Mouse (Mus musculus) spleen, adult 2 months (tissue): Measurements from ENCODE around the gene Rap1gap2. TPM values are rescaled to one million over a fixed set of nuclear protein-coding genes. Genes with fewer than 3 reads are reported as not detected.

Experiments used
- DNase-seq, 2 experiments: peaks; one replicate each; pipeline versions ENCODE4 v3.0.0 to v3.0.0-alpha.2; 2012 to 2021; ENCODE audit warnings: low spot score in 2 of 2, low read depth in 1 of 2
- H3K27ac ChIP-seq: fragments of 200-500 bp; 2 replicates; pipeline ENCODE4 v1.5.1; 2012; ENCODE audit warnings: low read length, inconsistent platforms; ENCODE audit not compliant: insufficient read depth
- H3K27me3 ChIP-seq: fragments of 200-500 bp; 2 replicates; pipeline ENCODE4 v1.6.1; 2012; ENCODE audit warnings: mild to moderate bottlenecking, moderate library complexity, low read length, inconsistent platforms; ENCODE audit not compliant: control insufficient read depth, insufficient read depth
- H3K36me3 ChIP-seq: fragments of 200-500 bp; 2 replicates; pipeline ENCODE4 v1.6.1; 2012; ENCODE audit warnings: mild to moderate bottlenecking, low read length, inconsistent platforms; ENCODE audit not compliant: control insufficient read depth, insufficient read depth
- H3K4me1 ChIP-seq: fragments of 200-500 bp; 2 replicates; pipeline ENCODE4 v1.6.1; 2011; ENCODE audit warnings: inconsistent platforms; ENCODE audit not compliant: control insufficient read depth, insufficient read depth, insufficient read length
- H3K4me3 ChIP-seq: fragments of 200-500 bp; 2 replicates; pipeline ENCODE4 v1.5.1; 2011; ENCODE audit warnings: mild to moderate bottlenecking, inconsistent platforms; ENCODE audit not compliant: insufficient read depth, insufficient read length; ENCODE audit errors: extremely low read depth
- CTCF ChIP-seq: fragments of 200-500 bp; IDR thresholded peaks from 2 replicates; pipeline ENCODE4 v1.5.1; 2011; ENCODE audit warnings: mild to moderate bottlenecking, inconsistent platforms; ENCODE audit not compliant: insufficient read depth, insufficient read length, insufficient replicate concordance; ENCODE audit errors: extremely low read depth
- POLR2A ChIP-seq: fragments of 200-500 bp; IDR thresholded peaks from 2 replicates; pipeline ENCODE4 v1.6.1; 2011; ENCODE audit warnings: low read depth, low read length, inconsistent platforms
- WGBS: fragments of 180-500 bp; shearing (Covaris S2); methylation state at CpG from one replicate; pipeline ENCODE4 v1.1.7; 2018; 5-methylcytosine and 5-hydroxymethylcytosine counted together
- polyA plus RNA-seq: library from polyadenylated mRNA; depleted of rRNA; stranded (reverse); fragments of >200 nt; gene quantifications from 2 replicates; pipeline ENCODE4 v1.2.3, GENCODE M21; 2012

Gene Rap1gap2
- polyA plus RNA-seq, 1 experiment = 11.3 TPM

DNA sequence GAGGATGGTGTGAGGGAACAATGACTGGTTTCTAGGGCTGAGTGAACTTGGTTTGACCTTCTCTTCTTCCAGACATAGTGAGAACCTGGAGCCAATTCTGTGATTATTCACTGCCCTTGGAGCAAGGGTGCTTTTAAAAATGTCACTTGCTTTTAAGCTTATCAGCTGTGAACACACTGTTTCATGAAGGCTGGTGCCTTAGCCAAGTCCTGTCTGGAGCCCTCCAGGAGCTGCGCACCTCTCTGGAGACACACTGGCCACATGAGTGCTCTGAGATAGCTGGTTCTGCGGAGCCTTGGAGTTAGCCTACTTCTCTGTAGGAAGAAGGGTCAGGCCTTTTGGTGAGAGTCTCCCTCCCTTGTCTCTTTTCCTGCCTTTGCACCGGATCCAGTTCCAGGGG lies 95.7 kb downstream of the Rap1gap2 start:
- no peak for DNase-seq
- Histone ChIP-seq H3K27ac (no peak overlapping the region), H3K4me1 (no peaks in the 10 kb centered on the region), H3K4me3 (no peak overlapping the region), H3K27me3 (no peaks in the 10 kb centered on the region), H3K36me3 (no peaks in the 10 kb centered on the region)
- TF ChIP-seq CTCF (no peak), POLR2A (no peak)
- WGBS = 83% methylated on average over 3 of the region's 3 CpGs

DNA sequence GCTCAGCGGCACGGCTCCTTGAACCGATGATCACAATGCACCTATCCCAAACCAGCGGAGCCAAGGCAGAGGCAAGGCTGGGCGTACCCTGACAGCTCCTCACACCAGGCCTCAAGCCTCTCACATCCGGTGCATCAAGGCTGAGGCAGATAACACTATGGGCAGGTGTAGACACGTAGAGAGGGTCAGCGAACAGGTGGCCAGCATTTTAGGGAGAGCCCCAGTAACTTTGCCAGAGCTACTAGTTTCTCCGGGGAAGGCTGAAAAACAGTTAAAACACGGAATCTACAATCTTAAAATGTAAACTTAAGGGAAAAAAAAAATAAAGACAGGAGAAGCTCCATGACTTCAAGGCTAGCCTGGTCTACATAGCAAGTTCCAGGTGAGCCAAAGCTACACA lies 98.1 kb downstream of the Rap1gap2 start:
- Histone ChIP-seq H3K27ac (no peak overlapping the region), H3K36me3 (no peaks in the 10 kb centered on the region), H3K4me3 (no peak overlapping the region), H3K4me1 (no peaks in the 10 kb centered on the region), H3K27me3 (no peaks in the 10 kb centered on the region)
- no peak for DNase-seq
- no peak for TF ChIP-seq CTCF
- no peak for TF ChIP-seq POLR2A
- WGBS = 91% methylated on average over 10 of the region's 10 CpGs

DNA sequence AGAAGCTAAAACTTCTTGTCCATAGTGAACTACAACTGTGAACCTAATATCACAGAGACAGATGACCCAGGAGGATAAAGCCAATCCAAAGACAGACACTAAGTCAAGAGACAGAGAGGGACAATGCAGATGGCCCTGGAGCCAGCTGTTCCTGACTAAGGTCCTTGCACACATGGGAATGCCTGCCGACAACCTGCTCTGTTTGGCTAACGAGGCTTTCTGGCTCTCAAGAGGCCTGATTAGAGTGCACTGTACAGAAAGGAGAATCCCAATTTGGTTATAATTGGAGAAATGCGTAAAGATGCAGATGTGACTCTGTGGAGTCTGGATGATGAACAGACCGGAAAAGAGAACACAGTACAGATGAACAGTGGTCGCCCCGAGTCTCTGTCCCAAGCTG lies 104.4 kb downstream of the Rap1gap2 start:
- no peak for DNase-seq
- no peak for TF ChIP-seq CTCF
- no peak for TF ChIP-seq POLR2A
- H3K27me3 ChIP-seq = no peaks in the 10 kb centered on the region
- H3K27ac ChIP-seq = no peak overlapping the region
- no peaks in the 10 kb centered on the region for H3K36me3 ChIP-seq
- H3K4me1 ChIP-seq = no peaks in the 10 kb centered on the region
- WGBS = 92% methylated on average over 6 of the region's 6 CpGs
- H3K4me3 ChIP-seq = no peak overlapping the region

DNA sequence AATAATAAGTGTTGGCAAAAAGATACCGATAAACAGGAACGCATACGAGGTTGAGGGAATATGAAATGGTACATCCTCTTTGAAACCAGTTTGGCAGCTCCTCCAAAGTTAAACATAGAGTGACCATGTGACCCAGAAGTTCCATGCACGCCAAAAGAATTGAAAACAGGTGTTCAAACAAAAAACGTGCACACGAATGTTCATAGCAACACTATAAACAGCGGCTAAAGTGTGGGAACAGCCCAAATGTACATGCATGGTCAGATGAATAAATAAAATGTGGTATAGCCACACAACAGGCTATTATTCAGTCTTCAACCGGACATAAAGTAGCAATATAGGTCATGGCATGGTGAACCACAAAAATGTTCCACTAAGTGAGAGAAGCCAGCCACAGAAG lies 108.2 kb downstream of the Rap1gap2 start:
- Histone ChIP-seq H3K36me3 (no peaks in the 10 kb centered on the region), H3K27ac (no peak overlapping the region), H3K27me3 (no peaks in the 10 kb centered on the region), H3K4me1 (no peaks in the 10 kb centered on the region), H3K4me3 (no peak overlapping the region)
- no peak for TF ChIP-seq CTCF
- TF ChIP-seq POLR2A = no peak
- no peak for DNase-seq
- WGBS = 87% methylated on average over 8 of the region's 8 CpGs

DNA sequence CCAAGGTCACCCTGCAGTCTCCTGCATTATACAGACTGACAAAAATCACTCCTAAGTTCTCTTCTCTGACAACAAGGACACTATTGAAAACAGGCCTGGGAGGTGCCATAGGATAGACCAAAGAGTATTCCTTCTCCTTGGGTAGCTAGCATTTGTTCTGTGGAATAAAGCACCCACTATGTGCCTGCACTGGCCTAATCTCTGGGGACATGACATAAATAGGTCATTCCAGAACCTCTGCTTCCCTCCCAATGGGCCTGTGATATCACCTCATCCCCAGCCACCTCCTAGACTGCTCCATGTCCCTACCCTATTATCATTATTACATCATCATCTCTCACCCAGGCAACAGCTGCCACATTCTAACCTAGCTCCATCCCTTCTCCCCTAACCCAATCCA lies 108.7 kb downstream of the Rap1gap2 start:
- H3K27ac ChIP-seq = no peak overlapping the region
- H3K4me3 ChIP-seq = no peak overlapping the region
- H3K36me3 ChIP-seq = no peaks in the 10 kb centered on the region
- no peak for DNase-seq
- H3K27me3 ChIP-seq = no peaks in the 10 kb centered on the region
- H3K4me1 ChIP-seq = no peaks in the 10 kb centered on the region
- TF ChIP-seq CTCF = no peak
- TF ChIP-seq POLR2A = no peak

DNA sequence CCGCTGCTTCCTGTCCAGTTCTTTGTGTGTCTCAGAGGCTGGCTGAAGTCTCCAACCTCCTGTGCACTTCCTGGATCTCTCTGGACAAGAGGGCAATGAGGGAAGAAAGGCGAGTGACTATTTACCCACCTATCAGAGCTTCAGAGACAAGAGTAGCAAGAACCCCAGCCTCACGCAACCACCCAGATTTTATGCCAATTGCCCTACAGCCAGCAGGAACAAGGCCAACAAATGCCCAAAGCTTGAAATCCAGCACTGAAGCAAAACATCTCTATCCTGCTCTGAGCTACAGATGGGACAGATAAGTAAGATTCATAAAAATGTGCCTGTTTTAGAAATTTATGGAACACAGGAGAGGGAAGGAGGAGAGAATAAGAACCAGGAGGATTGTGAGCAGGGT lies 109.7 kb downstream of the Rap1gap2 start:
- TF ChIP-seq POLR2A (no peak), CTCF (no peak)
- no peaks in the 10 kb centered on the region for H3K4me1 ChIP-seq
- WGBS = 84% methylated on average over 3 of the region's 3 CpGs
- no peaks in the 10 kb centered on the region for H3K36me3 ChIP-seq
- no peaks in the 10 kb centered on the region for H3K27me3 ChIP-seq
- no peak for DNase-seq
- no peak overlapping the region for H3K27ac ChIP-seq
- no peak overlapping the region for H3K4me3 ChIP-seq

DNA sequence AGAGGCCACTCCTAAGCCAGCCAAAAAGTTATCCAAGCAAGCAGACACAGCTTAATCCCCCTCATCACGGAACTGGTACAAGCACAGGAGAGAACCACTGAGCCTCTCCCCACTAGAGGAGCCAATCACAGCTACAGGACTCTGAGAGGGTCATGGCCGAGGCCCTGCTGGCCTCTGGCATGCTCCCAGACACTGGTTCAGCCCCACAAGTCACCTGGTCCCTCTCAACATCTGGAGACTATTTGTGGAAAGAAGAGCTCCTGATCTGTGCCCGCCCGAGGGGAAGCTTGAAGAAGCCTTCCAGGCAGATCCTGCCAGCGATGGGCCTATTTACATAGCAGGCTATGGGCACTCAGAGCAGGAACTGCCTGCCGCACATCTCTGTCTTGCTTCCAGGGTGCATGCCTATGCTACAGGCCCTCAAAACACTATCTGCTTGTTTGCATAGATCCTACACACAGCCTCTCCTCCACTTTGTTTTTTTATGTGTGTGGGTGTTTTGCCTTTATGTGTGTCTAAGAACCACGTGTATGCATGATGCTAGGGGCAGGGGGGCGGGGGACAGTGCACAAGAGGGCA lies 111.1 kb downstream of the Rap1gap2 start:
- no peak overlapping the region for H3K4me3 ChIP-seq
- DNase-seq = no peak
- WGBS = 78% methylated on average over 8 of the region's 8 CpGs
- no peaks in the 10 kb centered on the region for H3K27me3 ChIP-seq
- no peak overlapping the region for H3K27ac ChIP-seq
- no peaks in the 10 kb centered on the region for H3K4me1 ChIP-seq
- no peaks in the 10 kb centered on the region for H3K36me3 ChIP-seq
- no peak for TF ChIP-seq POLR2A
- TF ChIP-seq CTCF = no peak
